Mouse (Mus musculus): ENCODE measurements around the gene Hmgcll1.
"Not testable (repeated sequence)": the region's sequence is repeated elsewhere in the genome, so short reads cannot be mapped to it uniquely, and the experiment has no call there.

Hmgcll1 gene

GRCm38 (mm10) chr9:76060935-76061334 is 46.3 kb downstream of the Hmgcll1 start:
- no peak for DNase-seq (ENCODE audit: low spot score)

- DNase-seq (ENCODE audit: low spot score), result no peak
Observed at GRCm38 (mm10) chr9:76061492-76061891, 46.8 kb downstream of the Hmgcll1 start.

DNA sequence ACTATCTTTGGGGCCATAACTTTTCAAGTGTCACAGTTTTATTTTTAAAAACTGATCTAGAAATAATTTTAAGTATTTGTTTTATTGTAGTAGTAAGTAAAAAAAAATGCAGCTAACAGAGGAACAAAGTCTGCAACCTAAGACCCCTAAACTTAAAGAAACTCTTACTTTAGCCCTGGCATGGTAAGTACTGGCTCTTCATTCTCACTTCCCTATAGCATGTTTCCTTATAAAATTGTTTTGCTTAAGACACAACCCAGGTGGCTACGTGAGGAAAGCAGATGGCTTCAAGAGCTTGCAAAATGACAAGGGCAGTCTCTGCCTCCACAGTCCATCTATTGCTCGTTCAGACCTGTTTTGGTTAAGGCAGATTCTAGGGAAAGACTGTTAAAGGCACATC is 49.5 kb downstream of the Hmgcll1 start:
- DNase-seq (ENCODE audit: low spot score), result no peak

- DNase-seq (ENCODE audit: low spot score), result peak; percentile 36
Observed at GRCm38 (mm10) chr9:76091561-76091960, 76.9 kb downstream of the Hmgcll1 start.

- no peak for DNase-seq (ENCODE audit: low spot score)
Observed at GRCm38 (mm10) chr9:76097221-76097620, 82.6 kb downstream of the Hmgcll1 start.

- peak; percentile 12 for DNase-seq (ENCODE audit: low spot score)
Observed at GRCm38 (mm10) chr9:76099981-76100380, 85.3 kb downstream of the Hmgcll1 start.

DNA sequence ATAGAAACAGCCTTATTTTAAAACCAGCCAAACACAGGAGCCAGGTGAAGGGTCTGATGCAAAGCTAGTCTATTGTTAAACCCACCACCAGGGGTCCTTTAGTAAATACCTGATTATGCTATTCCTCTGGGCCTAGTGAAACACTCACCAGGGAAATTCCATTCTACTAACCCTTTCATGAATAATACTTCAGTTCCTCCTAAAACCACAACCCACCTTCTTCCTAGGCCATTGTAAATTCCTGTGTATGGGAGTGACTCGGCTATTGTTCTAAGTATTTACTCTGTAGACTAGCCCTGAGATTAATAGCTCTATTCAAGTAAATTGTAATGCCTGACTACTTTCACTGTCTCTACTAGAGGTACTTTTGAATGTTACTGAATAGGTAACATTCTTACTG is 89.8 kb downstream of the Hmgcll1 start:
- DNase-seq (ENCODE audit: low spot score), result not testable (repeated sequence)

- no peak for DNase-seq (ENCODE audit: low spot score)
Observed at GRCm38 (mm10) chr9:76104846-76105245, 90.2 kb downstream of the Hmgcll1 start.

DNA sequence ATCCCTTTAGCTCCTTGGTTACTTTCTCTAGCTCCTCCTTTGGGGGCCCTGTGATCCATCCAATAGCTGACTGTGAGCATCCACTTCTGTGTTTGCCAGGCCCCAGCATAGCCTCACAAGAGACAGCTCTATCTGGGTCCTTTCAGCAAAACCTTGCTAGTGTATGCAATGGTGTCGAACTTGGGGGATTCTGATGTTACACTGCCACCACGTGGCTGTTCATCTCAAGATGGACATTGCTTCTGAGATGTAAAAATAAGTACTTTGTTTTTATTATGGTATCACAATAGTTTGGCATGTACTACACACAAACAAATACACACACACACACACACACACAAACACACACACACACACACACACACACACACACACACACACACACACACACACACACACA is 108.2 kb downstream of the Hmgcll1 start:
- peak; percentile 61 for DNase-seq (ENCODE audit: low spot score)

GRCm38 (mm10) chr9:76124249-76124648 is 109.6 kb downstream of the Hmgcll1 start:
- DNase-seq (ENCODE audit: low spot score), result no peak

GRCm38 (mm10) chr9:76129353-76129752 is 114.7 kb downstream of the Hmgcll1 start:
- DNase-seq (ENCODE audit: low spot score), result no peak

- no peak for DNase-seq (ENCODE audit: low spot score)
Observed at GRCm38 (mm10) chr9:76134042-76134441, 119.4 kb downstream of the Hmgcll1 start.

- DNase-seq (ENCODE audit: low spot score), result no peak
Observed at GRCm38 (mm10) chr9:76138378-76139109, 123.9 kb downstream of the Hmgcll1 start.

GRCm38 (mm10) chr9:76145593-76145992 is 130.9 kb downstream of the Hmgcll1 start:
- DNase-seq (ENCODE audit: low spot score), result no peak

- no peak for DNase-seq (ENCODE audit: low spot score)
Observed at GRCm38 (mm10) chr9:76162446-76162845, 147.8 kb downstream of the Hmgcll1 start.

GRCm38 (mm10) chr9:76168355-76168754 is 153.7 kb downstream of the Hmgcll1 start:
- DNase-seq (ENCODE audit: low spot score), result no peak

DNA sequence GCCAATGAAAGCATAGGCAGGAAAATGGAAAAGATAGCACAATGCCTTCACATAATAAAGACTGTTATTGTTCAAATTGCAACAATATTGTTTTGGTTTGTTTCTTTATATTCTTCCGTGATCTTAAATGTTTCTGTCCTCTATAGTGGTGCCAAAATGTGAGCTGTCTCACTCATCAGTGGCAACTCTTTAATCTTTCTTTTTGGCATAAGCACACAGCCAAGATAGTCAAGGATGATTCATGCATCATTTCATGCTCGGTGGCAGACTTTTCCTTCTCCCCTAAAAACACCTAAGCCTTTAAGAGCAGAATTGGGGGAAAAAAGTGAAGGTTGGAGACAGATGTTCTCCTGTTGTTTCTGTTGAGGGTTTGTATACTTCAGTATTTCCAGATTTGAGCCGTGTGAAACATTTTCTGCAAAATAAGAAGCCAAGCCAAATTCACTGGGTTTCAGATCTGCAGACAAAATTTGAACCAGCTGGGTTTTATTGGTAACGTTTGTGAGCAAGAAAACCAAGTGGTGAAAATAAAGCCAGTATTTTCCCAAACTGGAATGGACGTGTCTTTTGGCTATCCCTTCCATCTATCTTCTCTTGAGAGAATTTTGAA is 158.1 kb downstream of the Hmgcll1 start:
- no peak for DNase-seq (ENCODE audit: low spot score)

GRCm38 (mm10) chr9:76179221-76179620 is 164.6 kb downstream of the Hmgcll1 start:
- no peak for DNase-seq (ENCODE audit: low spot score)

Measured in lung, postnatal 25 days (tissue).